Mouse (Mus musculus): ENCODE measurements at regions not wholly inside any gene's neighbourhood (a gene's known extent, or its start where the extent isn't known, plus 50 kb on each side); places are given as distances from the start of the nearest gene placed in this dataset.
A peak's percentile ranks its signal among the peaks of the same experiment; 100 is the strongest.

DNA sequence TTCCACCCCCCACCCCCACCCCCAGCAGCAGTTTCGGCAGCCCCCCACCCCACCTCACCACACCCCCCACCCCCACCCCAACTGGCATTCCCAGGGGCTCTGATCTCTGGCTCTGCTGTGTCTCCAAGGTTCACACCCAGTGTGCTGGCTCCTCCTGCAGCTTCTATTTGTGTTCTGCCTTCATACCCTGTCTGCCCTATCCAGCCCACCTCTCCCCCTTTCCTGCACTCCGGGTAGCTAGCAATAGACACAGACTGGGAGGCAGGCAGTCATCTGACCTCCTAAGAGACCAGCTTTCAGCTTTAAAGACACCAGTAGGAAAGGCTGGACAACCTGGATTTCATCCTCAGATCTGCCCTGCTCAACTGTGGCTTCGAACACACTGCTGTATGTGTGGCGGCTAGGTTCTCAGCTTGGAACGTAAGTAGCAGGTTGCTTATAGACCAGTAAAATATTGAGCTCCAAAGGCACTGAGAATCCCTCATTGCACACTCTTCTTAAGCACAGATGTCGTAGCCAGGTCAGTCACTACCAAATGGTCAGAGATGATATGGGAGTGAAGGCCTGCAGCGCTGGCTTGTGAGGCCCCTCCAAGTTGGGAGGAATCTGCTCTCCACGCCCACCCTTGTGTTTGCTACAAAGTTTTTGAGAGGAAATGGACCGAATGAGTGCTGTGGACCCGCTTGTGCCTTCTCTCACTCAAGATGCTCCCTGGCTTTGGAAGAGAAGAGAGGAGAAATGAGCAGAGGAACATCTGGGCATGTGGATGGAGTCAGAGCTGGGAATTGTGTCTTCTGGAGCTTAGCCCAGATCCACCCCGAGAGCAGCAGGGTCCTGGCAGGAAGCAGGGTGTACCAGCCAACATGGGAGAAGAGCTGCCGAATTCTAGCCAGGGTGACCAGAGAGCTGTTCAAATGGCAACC is 187.1 kb downstream of the Bcl2l11 start:
- Histone ChIP-seq H3K36me3 (no peaks in the 10 kb centered on the region), H3K27me3 (replicated peaks) (no peaks in the 10 kb centered on the region), H3K9me3 (no peaks in the 10 kb centered on the region), H3K4me3 (peak overlapping the region; percentile 9; the same call in 1 of the 2 replicates), H3K4me2 (replicated peaks) (peak overlapping the region; percentile 54), H3K4me1 (peaks cover 9% of the 10 kb centered on the region), H3K27ac (no peak overlapping the region), H3K9ac (0 out of 2 replicates have a peak overlapping the region, but pooled peaks have one; percentile 33)
- WGBS, result 45% methylated on average over 12 of the region's 12 CpGs
- no peak for ATAC-seq (ENCODE audit: low FRiP score, low read depth)

- Histone ChIP-seq H3K4me2 (replicated peaks) (no peak overlapping the region), H3K9ac (no peak overlapping the region), H3K27ac (no peak overlapping the region), H3K27me3 (replicated peaks) (no peaks in the 10 kb centered on the region), H3K4me3 (no peak overlapping the region), H3K36me3 (no peaks in the 10 kb centered on the region), H3K4me1 (peaks cover 9% of the 10 kb centered on the region), H3K9me3 (no peaks in the 10 kb centered on the region)
- 25% methylated on average over 2 of the region's 2 CpGs for WGBS
- ATAC-seq (ENCODE audit: low FRiP score, low read depth), result no peak
These were observed 187.7 kb downstream of the Bcl2l11 start for GRCm38 (mm10) chr2:128313582-128313918.

DNA sequence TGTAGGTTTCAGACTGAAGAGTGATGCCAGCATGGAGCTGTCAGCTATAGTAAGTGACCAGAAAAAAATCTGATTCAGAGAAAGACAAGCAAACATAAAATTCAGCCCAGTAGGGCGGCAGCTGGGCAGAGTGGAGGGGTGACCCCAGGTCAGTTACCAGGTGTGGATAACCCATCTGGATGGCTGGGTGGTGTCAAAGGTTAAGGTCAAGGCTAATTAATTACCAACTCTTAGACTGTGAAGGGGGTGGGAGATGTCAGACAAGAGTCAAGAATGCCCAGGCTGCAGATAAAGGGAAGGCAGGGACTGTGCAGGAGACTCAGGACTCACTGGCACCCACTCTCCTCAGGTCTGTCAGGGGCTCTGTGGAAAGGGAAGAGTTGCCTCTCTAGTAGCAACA is 188.1 kb downstream of the Bcl2l11 start:
- no peak overlapping the region for H3K4me2 ChIP-seq (replicated peaks)
- no peaks in the 10 kb centered on the region for H3K9me3 ChIP-seq
- 19% methylated on average over 1 of the region's 1 CpGs for WGBS
- peaks cover 9% of the 10 kb centered on the region for H3K4me1 ChIP-seq
- H3K9ac ChIP-seq, result no peak overlapping the region
- H3K4me3 ChIP-seq, result no peak overlapping the region
- no peaks in the 10 kb centered on the region for H3K27me3 ChIP-seq (replicated peaks)
- H3K36me3 ChIP-seq, result no peaks in the 10 kb centered on the region
- no peak overlapping the region for H3K27ac ChIP-seq
- ATAC-seq (ENCODE audit: low FRiP score, low read depth), result no peak

- WGBS, result 89% methylated on average over 2 of the region's 2 CpGs
- no peaks in the 10 kb centered on the region for H3K36me3 ChIP-seq
These were observed 190.7 kb downstream of the Bcl2l11 start for GRCm38 (mm10) chr2:128316516-128316915.

DNA sequence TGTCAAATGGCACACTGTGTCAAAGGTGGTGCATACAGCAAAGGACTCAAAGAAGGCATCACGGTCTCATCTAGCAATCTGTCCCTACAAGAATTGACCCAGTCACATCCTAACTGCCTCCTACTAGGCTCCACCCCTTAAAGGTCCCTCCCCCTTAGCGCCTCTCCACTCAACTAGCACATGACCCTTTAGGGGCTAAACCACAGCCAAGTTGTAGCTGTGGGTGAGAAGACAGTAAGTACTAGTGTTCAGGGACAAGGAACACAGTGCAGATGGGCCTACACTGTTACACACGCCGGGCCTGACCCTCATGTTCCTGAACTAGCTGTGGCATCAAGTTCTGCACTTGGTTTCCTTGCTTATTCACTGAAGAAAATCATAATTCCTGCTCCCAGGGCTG is 192.4 kb downstream of the Bcl2l11 start:
- Histone ChIP-seq H3K9me3 (no peaks in the 10 kb centered on the region), H3K4me1 (no peaks in the 10 kb centered on the region), H3K27ac (no peak overlapping the region), H3K4me2 (replicated peaks) (no peak overlapping the region), H3K9ac (no peak overlapping the region), H3K4me3 (no peak overlapping the region), H3K27me3 (replicated peaks) (no peaks in the 10 kb centered on the region; the same call in 1 of the 2 replicates), H3K36me3 (no peaks in the 10 kb centered on the region)
- WGBS, result 74% methylated on average over 4 of the region's 4 CpGs
- no peak for ATAC-seq (ENCODE audit: low FRiP score, low read depth)

More at GRCm38 (mm10) chr2:128316516-128316915, 190.7 kb downstream of the Bcl2l11 start:
- no peak overlapping the region for H3K27ac ChIP-seq
- no peak overlapping the region for H3K4me3 ChIP-seq
- H3K4me1 ChIP-seq, result peaks cover 9% of the 10 kb centered on the region
- ATAC-seq (ENCODE audit: low FRiP score, low read depth), result no peak
- no peak overlapping the region for H3K4me2 ChIP-seq (replicated peaks)
- no peaks in the 10 kb centered on the region; the same call in 1 of the 2 replicates for H3K27me3 ChIP-seq (replicated peaks)
- H3K9ac ChIP-seq, result no peak overlapping the region
- H3K9me3 ChIP-seq, result no peaks in the 10 kb centered on the region

GRCm38 (mm10) chr2:128318956-128319355 is 193.1 kb downstream of the Bcl2l11 start:
- Histone ChIP-seq H3K4me1 (no peaks in the 10 kb centered on the region; the same call in 1 of the 2 replicates), H3K9me3 (no peaks in the 10 kb centered on the region), H3K36me3 (no peaks in the 10 kb centered on the region), H3K4me3 (no peak overlapping the region), H3K9ac (no peak overlapping the region), H3K4me2 (replicated peaks) (no peak overlapping the region), H3K27me3 (replicated peaks) (no peaks in the 10 kb centered on the region; the same call in 1 of the 2 replicates), H3K27ac (no peak overlapping the region)
- whole genome bisulfite sequencing, result 69% methylated on average over 5 of the region's 5 CpGs
- ATAC-seq (ENCODE audit: low FRiP score, low read depth), result no peak

GRCm38 (mm10) chr2:128321475-128321874 is 195.6 kb downstream of the Bcl2l11 start:
- Histone ChIP-seq H3K4me1 (peaks cover 4% of the 10 kb centered on the region), H3K36me3 (no peaks in the 10 kb centered on the region), H3K27me3 (replicated peaks) (no peaks in the 10 kb centered on the region; the same call in 1 of the 2 replicates), H3K4me3 (no peak overlapping the region), H3K9ac (no peak overlapping the region), H3K9me3 (no peaks in the 10 kb centered on the region), H3K27ac (no peak overlapping the region), H3K4me2 (replicated peaks) (no peak overlapping the region)
- ATAC-seq (ENCODE audit: low FRiP score, low read depth), result no peak
- WGBS, result 61% methylated on average over 2 of the region's 2 CpGs

GRCm38 (mm10) chr2:128324256-128325096 is 198.6 kb downstream of the Bcl2l11 start:
- Histone ChIP-seq H3K4me3 (no peak overlapping the region), H3K4me1 (peaks cover 4% of the 10 kb centered on the region), H3K27me3 (replicated peaks) (no peaks in the 10 kb centered on the region; the same call in 1 of the 2 replicates), H3K4me2 (replicated peaks) (no peak overlapping the region), H3K36me3 (no peaks in the 10 kb centered on the region), H3K9me3 (no peaks in the 10 kb centered on the region), H3K9ac (no peak overlapping the region), H3K27ac (no peak overlapping the region)
- WGBS, result 52% methylated on average over 13 of the region's 13 CpGs
- no peak for ATAC-seq (ENCODE audit: low FRiP score, low read depth)

DNA sequence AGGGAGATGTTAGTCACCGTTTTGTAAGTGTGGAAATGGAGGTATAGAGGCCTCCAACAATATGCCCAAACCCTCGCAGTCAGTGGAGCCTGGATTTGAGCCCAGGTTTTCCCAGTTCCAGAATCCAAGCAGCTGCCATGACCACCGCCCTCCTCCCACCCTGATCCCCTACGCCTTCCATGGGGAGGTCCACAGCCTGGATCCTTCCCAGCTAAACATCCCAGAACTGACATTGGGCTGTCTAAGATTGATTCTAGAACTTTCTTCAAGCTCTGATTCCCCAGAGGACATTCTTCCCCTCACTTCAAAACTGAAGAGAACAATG is 199.2 kb downstream of the Bcl2l11 start:
- ATAC-seq (ENCODE audit: low FRiP score, low read depth), result no peak
- Histone ChIP-seq H3K4me1 (peaks cover 4% of the 10 kb centered on the region), H3K27ac (no peak overlapping the region), H3K4me2 (replicated peaks) (no peak overlapping the region), H3K9ac (no peak overlapping the region), H3K27me3 (replicated peaks) (no peaks in the 10 kb centered on the region; the same call in 1 of the 2 replicates), H3K36me3 (no peaks in the 10 kb centered on the region), H3K4me3 (no peak overlapping the region), H3K9me3 (no peaks in the 10 kb centered on the region)
- WGBS, result 78% methylated on average over 4 of the region's 4 CpGs

DNA sequence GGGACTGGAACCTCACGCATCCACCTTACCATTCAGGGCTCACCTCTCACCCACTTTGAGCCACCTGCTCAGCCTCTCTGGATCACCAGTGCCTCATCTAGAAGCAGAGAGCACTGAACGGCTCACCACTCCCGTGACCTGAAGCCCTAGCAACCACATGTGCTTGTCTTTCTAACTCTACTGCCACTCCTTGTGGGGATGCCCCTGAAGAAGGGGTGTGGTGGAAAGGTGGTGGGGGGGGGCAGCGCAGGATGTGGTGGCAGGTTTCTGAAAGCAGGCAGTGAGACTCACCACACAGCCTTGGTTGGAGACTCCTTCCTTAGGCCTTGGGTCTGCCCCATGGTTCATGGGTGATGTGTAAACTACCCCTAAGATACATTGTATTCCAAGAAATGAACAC is 199.6 kb downstream of the Bcl2l11 start:
- Histone ChIP-seq H3K4me3 (no peak overlapping the region), H3K9me3 (no peaks in the 10 kb centered on the region), H3K27me3 (replicated peaks) (no peaks in the 10 kb centered on the region), H3K36me3 (no peaks in the 10 kb centered on the region), H3K4me1 (peaks cover 4% of the 10 kb centered on the region), H3K4me2 (replicated peaks) (no peak overlapping the region), H3K27ac (no peak overlapping the region), H3K9ac (no peak overlapping the region)
- WGBS, result 88% methylated on average over 4 of the region's 4 CpGs
- ATAC-seq (ENCODE audit: low FRiP score, low read depth), result no peak

GRCm38 (mm10) chr2:128330833-128331232 is 205.0 kb downstream of the Bcl2l11 start:
- no peak overlapping the region for H3K4me2 ChIP-seq (replicated peaks)

GRCm38 (mm10) chr2:128331275-128331674 is 205.4 kb downstream of the Bcl2l11 start:
- H3K9ac ChIP-seq, result no peak overlapping the region
- no peaks in the 10 kb centered on the region for H3K36me3 ChIP-seq
- peaks cover 11% of the 10 kb centered on the region; the same call in 1 of the 2 replicates for H3K4me1 ChIP-seq
- 0 out of 2 replicates have a peak, but pooled peaks have one; percentile 56 for ATAC-seq (ENCODE audit: low FRiP score, low read depth)
- no peak overlapping the region for H3K27ac ChIP-seq
- no peak overlapping the region for H3K4me3 ChIP-seq
- 40% methylated on average over 10 of the region's 10 CpGs for WGBS
- no peaks in the 10 kb centered on the region for H3K9me3 ChIP-seq
- no peak overlapping the region for H3K4me2 ChIP-seq (replicated peaks)
- H3K27me3 ChIP-seq (replicated peaks), result no peaks in the 10 kb centered on the region

More at GRCm38 (mm10) chr2:128330833-128331232, 205.0 kb downstream of the Bcl2l11 start:
- no peak for ATAC-seq (ENCODE audit: low FRiP score, low read depth)
- Histone ChIP-seq H3K36me3 (no peaks in the 10 kb centered on the region), H3K4me3 (no peak overlapping the region), H3K9me3 (no peaks in the 10 kb centered on the region), H3K27me3 (replicated peaks) (no peaks in the 10 kb centered on the region), H3K9ac (no peak overlapping the region), H3K4me1 (peaks cover 11% of the 10 kb centered on the region; the same call in 1 of the 2 replicates), H3K27ac (no peak overlapping the region)
- WGBS, result 86% methylated on average over 9 of the region's 9 CpGs
